ENCODE assay signal across 21 mouse cellular contexts in the genomic region with DNA sequence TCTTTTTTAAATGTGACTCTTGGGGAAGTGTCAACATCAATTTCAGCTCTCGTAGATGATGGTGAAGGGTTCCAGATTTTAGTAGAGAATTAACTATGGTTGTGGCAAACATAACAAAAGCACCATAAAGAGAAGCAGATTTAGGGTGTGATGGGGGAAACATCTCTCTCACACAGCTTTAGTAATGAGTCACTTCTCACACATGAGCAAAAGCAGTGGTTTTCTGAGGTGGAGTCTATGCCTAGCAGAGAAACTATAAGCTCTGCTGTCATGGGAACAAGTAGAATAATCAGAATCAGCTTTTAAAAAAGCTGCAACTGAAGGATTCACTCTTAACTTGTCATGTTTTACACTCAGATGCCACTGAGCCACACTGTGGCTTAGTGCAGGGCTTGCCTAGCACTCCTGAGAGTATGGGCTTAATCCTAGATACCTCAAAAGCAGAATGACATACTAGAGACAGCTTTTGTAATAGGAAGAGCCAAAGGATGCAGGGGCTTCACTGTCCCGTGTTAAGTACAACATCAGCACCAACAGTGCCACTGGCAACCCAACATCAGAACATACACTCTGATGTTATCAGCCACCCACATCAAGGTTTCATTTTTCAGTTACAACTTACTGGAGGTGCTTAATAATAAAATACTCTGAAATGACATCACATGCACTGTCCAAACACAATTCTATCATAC. TPM values are rescaled to one million over a fixed set of nuclear protein-coding genes. Genes with fewer than 3 reads are reported as not detected.
DNase-seq lines count a peak whose midpoint lies in the region; ATAC-seq and TF ChIP-seq lines count a peak whose summit lies in the region.
"Had no signal": no experiment of that assay in that cellular context is flagged by ENCODE, and none has a peak within 500 bp of the region (broad histone marks: within the 10 kb centered on the region; RNA-seq: fewer than 3 reads in every experiment).

No protein-coding gene starts in this region.

- H3K4me3 ChIP-seq in kidney, embryonic 15.5 days (replicated peaks), result no peak overlapping the region
- H3K4me3 ChIP-seq in gastrocnemius, adult 2 months, result no peak overlapping the region
- H3K4me3 ChIP-seq: forebrain, embryonic 13.5 days; hindbrain, embryonic 10.5 days; limb, embryonic 12.5 days; liver, embryonic 12.5 days; megakaryocyte, embryonic 14.5 days had no signal

- H3K27me3 ChIP-seq in Patski, result no peaks in the 10 kb centered on the region
- no peaks in the 10 kb centered on the region for H3K27me3 ChIP-seq in kidney, embryonic 15.5 days
- H3K27me3 ChIP-seq: forebrain, embryonic 13.5 days; limb, embryonic 12.5 days had no signal

- TF ChIP-seq CTCF in Patski (IDR thresholded peaks at IDR 0.05), result no peak
- no peak for TF ChIP-seq CTCF in gastrocnemius, adult 2 months (IDR thresholded peaks at IDR 0.05)

- peak; percentile 54 for ATAC-seq in Patski
- 0 out of 2 replicates have a peak, but pooled peaks have one; percentile 5 for ATAC-seq in megakaryocyte-erythroid progenitor cell, adult 5-6 weeks (replicated peaks; ENCODE audit: low FRiP score, low TSS enrichment, poor library complexity, severe bottlenecking)
- no peak for ATAC-seq in kidney, embryonic 15.5 days (replicated peaks; ENCODE audit: low FRiP score)
- ATAC-seq: forebrain, embryonic 13.5 days; midbrain, embryonic 16.5 days had no signal

- H3K9ac ChIP-seq in kidney, embryonic 15.5 days, result no peak overlapping the region
- H3K9ac ChIP-seq: forebrain, embryonic 13.5 days; limb, embryonic 12.5 days; liver, embryonic 12.5 days had no signal

- peaks cover 19% of the 10 kb centered on the region for H3K36me3 ChIP-seq in kidney, embryonic 15.5 days

- POLR2A ChIA-PET in Patski (lab: Charles Lee), result no interaction called here

- H3K27ac ChIP-seq in kidney, embryonic 15.5 days, result no peak overlapping the region
- no peak overlapping the region for H3K27ac ChIP-seq in gastrocnemius, adult 2 months
- H3K27ac ChIP-seq: forebrain, embryonic 13.5 days; hindbrain, embryonic 10.5 days; limb, embryonic 12.5 days; liver, embryonic 12.5 days; stomach, postnatal 0 days had no signal

- intact Hi-C loops in gastrocnemius, adult 2 months (cut with DNase I), result no loop called here

- CTCF ChIA-PET in Patski (lab: Charles Lee), result interaction anchor here (0.6 to 1.5 kb wide), 3 partner anchors 30 to 76 kb away, joined by 3 to 5 read pairs (median 4); no protein-coding TSS in a partner anchor

- H3K4me1 ChIP-seq in kidney, embryonic 15.5 days, result peaks cover 10% of the 10 kb centered on the region

- H3K4me2 ChIP-seq in kidney, embryonic 15.5 days, result no peak overlapping the region
- H3K4me2 ChIP-seq: forebrain, embryonic 13.5 days; limb, embryonic 12.5 days; liver, embryonic 12.5 days had no signal

- 60% methylated on average over 2 of the region's 2 CpGs for WGBS in kidney, embryonic 15.5 days

- peak; percentile 58 for DNase-seq in 3T3-L1 (ENCODE audit: low read depth, low spot score)
- DNase-seq in A20 (ENCODE audit: low read depth, low spot score), result peak; percentile 57
- DNase-seq in Patski (ENCODE audit: low read depth, low spot score), result no peak
- no peak for DNase-seq in kidney, postnatal 36 days
- no peak for DNase-seq in gastrocnemius, adult 2 months
- DNase-seq: adrenal gland, postnatal 25 days; cerebellum, adult 11-12 months; cerebellum, postnatal 25 days; kidney, adult 8-10 months; lung, adult 2 months; retina, postnatal 1 day; right cerebral cortex, postnatal 4 days had no signal

- H3K9me3 ChIP-seq in kidney, embryonic 15.5 days (replicated peaks), result no peaks in the 10 kb centered on the region
- H3K9me3 ChIP-seq: forebrain, embryonic 13.5 days; hindbrain, embryonic 10.5 days; limb, embryonic 12.5 days; liver, embryonic 12.5 days; megakaryocyte, embryonic 14.5 days had no signal

- in situ Hi-C loops in Patski (cut with MboI; ENCODE audit: low pct_unique_long_range_greater_than_20kb), result no loop called here

RNA-seq across cellular contexts. Expression of gene Shc4, which starts 11.5 kb away (rescaled TPM):
- polyA plus RNA-seq in Patski (2021), result 0.87 TPM
- 0.98 and 3.3 TPM in 2 replicates for total RNA-seq in megakaryocyte-erythroid progenitor cell, adult 5-6 weeks (2014; fragmentation: Nextera tagmentation)
- 1.0 and 1.2 TPM in 2 replicates for total RNA-seq in megakaryocyte-erythroid progenitor cell, adult 5-6 weeks (2017)
- 1.2 and 1.3 TPM in 2 replicates for polyA plus RNA-seq in kidney, embryonic 15.5 days (2015; fragmentation: Nextera tagmentation; extraction: Ambion mirVana)
- total RNA-seq in gastrocnemius, adult 2 months (2021), result under 1 TPM; 0.33 to 0.75 TPM

RNA-seq across cellular contexts. Expression of gene Secisbp2l, which starts 47.2 kb away (rescaled TPM):
- polyA plus RNA-seq in Patski (2021), result 35.1 TPM
- 10.5 and 18.0 TPM in 2 replicates for total RNA-seq in megakaryocyte-erythroid progenitor cell, adult 5-6 weeks (2014; fragmentation: Nextera tagmentation)
- 11.5 and 13.8 TPM in 2 replicates for total RNA-seq in megakaryocyte-erythroid progenitor cell, adult 5-6 weeks (2017)
- polyA plus RNA-seq in kidney, embryonic 15.5 days (2015; fragmentation: Nextera tagmentation; extraction: Ambion mirVana), result 19.0 and 19.6 TPM in 2 replicates
- 10 to 100 TPM; 16.3 to 18.2 TPM for total RNA-seq in gastrocnemius, adult 2 months (2021)

Comparison
In these comparisons a context has a peak if more than half of its experiments do, and no peak if none do; other contexts are left out.
1. DNase-seq: peak in 3T3-L1 (single experiment) and A20 (single experiment); none in Patski (single experiment), kidney, postnatal 36 days (0 of 2) and gastrocnemius, adult 2 months (single experiment).